Mouse (Mus musculus): ENCODE data around the gene Got2.

DNA sequence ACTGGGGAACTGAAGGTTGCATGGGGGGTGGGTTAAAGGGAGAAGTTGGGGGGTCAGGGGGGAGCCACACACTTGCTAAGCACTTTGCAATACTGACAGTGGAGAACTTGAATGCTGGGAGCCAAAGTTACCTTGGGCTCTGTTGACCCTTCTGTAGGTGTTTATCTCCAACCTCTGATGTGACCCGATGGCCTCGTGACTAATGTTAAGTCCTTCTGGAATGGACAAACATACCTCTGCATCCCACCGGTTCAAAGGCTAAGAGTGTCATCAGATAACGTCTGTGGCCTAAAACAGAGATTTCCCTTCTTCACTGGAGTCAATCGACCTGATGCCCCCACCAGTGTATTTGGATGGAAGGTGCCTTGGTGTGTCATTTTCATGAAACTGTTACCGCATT, 67.1 kb downstream of the Got2 start:
- no peak for TF ChIP-seq ZNF384 (IDR thresholded peaks at IDR 0.05; ENCODE audit: low read depth, low read length)
- no peak for TF ChIP-seq HCFC1 (IDR thresholded peaks at IDR 0.05; ENCODE audit: borderline replicate concordance, insufficient read depth, low read length)
